Mouse (Mus musculus): ENCODE measurements around the gene Ly6g6d. TPM values are rescaled to one million over a fixed set of nuclear protein-coding genes. Genes with fewer than 3 reads are reported as not detected.

Gene Ly6g6d
- polyA plus RNA-seq, 1 experiment: 0.26 TPM

Other genes with a start within 250 kb of the Ly6g6d start
- 65.1 and 75.3 TPM in 2 replicates for gene Stk19, start 241.1 kb downstream of the Ly6g6d start, polyA plus RNA-seq (2012)
- 106 TPM in 2 replicates for gene Dxo, start 241.0 kb downstream of the Ly6g6d start, polyA plus RNA-seq (2012)
- 63.8 and 69.0 TPM in 2 replicates for gene Skiv2l, start 227.9 kb downstream of the Ly6g6d start, polyA plus RNA-seq (2012)
- gene Nelfe, start 227.7 kb downstream of the Ly6g6d start, polyA plus RNA-seq (2012): 308 and 315 TPM in 2 replicates
- gene Cfb, start 215.5 kb downstream of the Ly6g6d start, polyA plus RNA-seq (2012): 0.13 TPM in 1 of 2 replicates, not detected in the other
- 51.5 and 66.6 TPM in 2 replicates for gene Zbtb12, start 198.6 kb downstream of the Ly6g6d start, polyA plus RNA-seq (2012)
- not detected in 2 replicates for gene Gm20547, start 196.0 kb downstream of the Ly6g6d start, polyA plus RNA-seq (2012)
- gene C2, start 179.8 kb downstream of the Ly6g6d start, polyA plus RNA-seq (2012): 2.0 and 2.3 TPM in 2 replicates
- 441 and 469 TPM in 2 replicates for gene Ehmt2, start 179.6 kb downstream of the Ly6g6d start, polyA plus RNA-seq (2012)
- not detected in 2 replicates for gene Slc44a4, start 163.6 kb downstream of the Ly6g6d start, polyA plus RNA-seq (2012)
- gene Neu1, start 146.8 kb downstream of the Ly6g6d start, polyA plus RNA-seq (2012): 52.4 and 79.9 TPM in 2 replicates
- gene Hspa1b, start 118.8 kb downstream of the Ly6g6d start, polyA plus RNA-seq (2012): 425 and 1,961 TPM in 2 replicates
- gene Gm20481, start 108.2 kb downstream of the Ly6g6d start, polyA plus RNA-seq (2012): 0.52 TPM in 1 of 2 replicates, not detected in the other
- gene Hspa1a, start 105.9 kb downstream of the Ly6g6d start, polyA plus RNA-seq (2012): 239 and 1,296 TPM in 2 replicates
- gene Hspa1l, start 105.4 kb downstream of the Ly6g6d start, polyA plus RNA-seq (2012): 0.06 TPM in 1 of 2 replicates, not detected in the other
- 154 and 167 TPM in 2 replicates for gene Lsm2, start 96.2 kb downstream of the Ly6g6d start, polyA plus RNA-seq (2012)
- 841 and 875 TPM in 2 replicates for gene Vars, start 77.1 kb downstream of the Ly6g6d start, polyA plus RNA-seq (2012)
- 0.24 and 0.38 TPM in 2 replicates for gene Vwa7, start 61.5 kb downstream of the Ly6g6d start, polyA plus RNA-seq (2012)
- 6.0 and 11.9 TPM in 2 replicates for gene Sapcd1, start 50.0 kb downstream of the Ly6g6d start, polyA plus RNA-seq (2012)
- gene Msh5, start 31.3 kb downstream of the Ly6g6d start, polyA plus RNA-seq (2012): 3.4 and 5.4 TPM in 2 replicates
- gene Clic1, start 28.1 kb downstream of the Ly6g6d start, polyA plus RNA-seq (2012): 109 and 129 TPM in 2 replicates
- 33.8 and 58.4 TPM in 2 replicates for gene Ddah2, start 19.0 kb downstream of the Ly6g6d start, polyA plus RNA-seq (2012)
- gene Ly6g6c, start 12.7 kb downstream of the Ly6g6d start, polyA plus RNA-seq (2012): 0.09 TPM in 1 of 2 replicates, not detected in the other
- gene Mpig6b, start 11.9 kb downstream of the Ly6g6d start, polyA plus RNA-seq (2012): 0.04 TPM in 1 of 2 replicates, not detected in the other
- not detected in 2 replicates for gene Ly6g6e, start 1.2 kb downstream of the Ly6g6d start, polyA plus RNA-seq (2012)
- 0.06 and 0.28 TPM in 2 replicates for gene Ly6g6f, start 7.5 kb upstream of the Ly6g6d start, polyA plus RNA-seq (2012)
- 118 and 123 TPM in 2 replicates for gene Abhd16a, start 11.2 kb upstream of the Ly6g6d start, polyA plus RNA-seq (2012)
- not detected in 2 replicates for gene Ly6g5c, start 30.2 kb upstream of the Ly6g6d start, polyA plus RNA-seq (2012)
- gene Ly6g5b, start 37.4 kb upstream of the Ly6g6d start, polyA plus RNA-seq (2012): 0.45 and 0.69 TPM in 2 replicates
- gene Gpank1, start 43.4 kb upstream of the Ly6g6d start, polyA plus RNA-seq (2012): 73.8 and 84.9 TPM in 2 replicates
- gene Csnk2b, start 44.0 kb upstream of the Ly6g6d start, polyA plus RNA-seq (2012): 77.7 and 78.6 TPM in 2 replicates
- 4.1 and 4.4 TPM in 2 replicates for gene D17H6S53E, start 48.3 kb upstream of the Ly6g6d start, polyA plus RNA-seq (2012)
- 0.37 and 0.84 TPM in 2 replicates for gene Apom, start 54.0 kb upstream of the Ly6g6d start, polyA plus RNA-seq (2012)
- gene Bag6, start 57.1 kb upstream of the Ly6g6d start, polyA plus RNA-seq (2012): 683 and 812 TPM in 2 replicates
- 1,479 and 1,500 TPM in 2 replicates for gene Prrc2a, start 86.8 kb upstream of the Ly6g6d start, polyA plus RNA-seq (2012)
- 3.5 and 4.0 TPM in 2 replicates for gene Aif1, start 98.0 kb upstream of the Ly6g6d start, polyA plus RNA-seq (2012)
- 3.8 and 6.6 TPM in 2 replicates for gene Lst1, start 110.4 kb upstream of the Ly6g6d start, polyA plus RNA-seq (2012)
- gene Ltb, start 116.4 kb upstream of the Ly6g6d start, polyA plus RNA-seq (2012): 14.0 and 15.6 TPM in 2 replicates
- gene Tnf, start 123.9 kb upstream of the Ly6g6d start, polyA plus RNA-seq (2012): 12.8 and 21.1 TPM in 2 replicates
- 0.10 and 0.22 TPM in 2 replicates for gene Lta, start 127.3 kb upstream of the Ly6g6d start, polyA plus RNA-seq (2012)
- gene Gm16181, start 142.8 kb upstream of the Ly6g6d start, polyA plus RNA-seq (2012): not detected in 2 replicates
- 5.5 and 9.2 TPM in 2 replicates for gene Atp6v1g2, start 155.6 kb upstream of the Ly6g6d start, polyA plus RNA-seq (2012)
- gene Nfkbil1, start 157.7 kb upstream of the Ly6g6d start, polyA plus RNA-seq (2012): 42.2 and 43.8 TPM in 2 replicates
- 404 and 440 TPM in 2 replicates for gene Ddx39b, start 163.7 kb upstream of the Ly6g6d start, polyA plus RNA-seq (2012)
- gene H2-D1, start 184.7 kb upstream of the Ly6g6d start, polyA plus RNA-seq (2012): 854 and 953 TPM in 2 replicates
- not detected in 2 replicates for gene H2-Q1, start 242.3 kb upstream of the Ly6g6d start, polyA plus RNA-seq (2012)

Data from megakaryocyte-erythroid progenitor cell, adult 5 weeks (primary cell).